Mouse (Mus musculus) lung, adult 2 months (tissue): Measurements from ENCODE around the gene Rab1b.

ENCODE experiments used
- CTCF ChIP-seq: fragments of 200-500 bp; IDR thresholded peaks from 2 replicates; pipeline ENCODE4 v1.5.1; 2011; ENCODE audit warnings: mild to moderate bottlenecking, low read length, control low read depth; ENCODE audit not compliant: insufficient read depth
- POLR2A ChIP-seq: fragments of 200-500 bp; IDR thresholded peaks from 2 replicates; pipeline ENCODE4 v1.6.1; 2011; ENCODE audit warnings: low read depth, mild to moderate bottlenecking, control low read depth, low read length, borderline replicate concordance; ENCODE audit errors: extremely low read depth

DNA sequence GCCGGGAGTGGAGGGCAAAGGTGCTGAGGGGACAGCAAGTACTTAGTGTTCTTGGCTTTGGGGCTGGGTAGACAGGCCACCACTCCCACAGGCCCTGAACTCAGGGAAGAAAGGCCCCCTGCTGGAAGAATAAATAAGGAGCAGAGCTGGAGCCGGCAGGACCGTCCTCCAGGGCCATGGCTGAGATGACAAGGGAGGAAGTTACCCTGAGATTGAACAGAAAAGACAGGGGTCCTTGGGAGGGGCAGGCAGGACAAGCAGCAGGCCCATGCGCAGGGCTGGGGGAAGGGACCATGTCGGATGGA is 1.4 kb upstream of the Rab1b start:
- TF ChIP-seq CTCF (peak; percentile 26; the same call in 1 of the 2 replicates), POLR2A (no peak)
